Mouse (Mus musculus) cerebellum, adult (tissue): ENCODE measurements around the gene Myo1b.

Experiments
- ATAC-seq: cut with Nextera tagmentation; 2 replicates; pipeline ENCODE4 v1.9.2; 2017; ENCODE audit warnings: mild to moderate bottlenecking, moderate library complexity, mixed read lengths; ENCODE audit not compliant: insufficient number of reproducible peaks, low FRiP score, low TSS enrichment

The Myo1b gene

DNA sequence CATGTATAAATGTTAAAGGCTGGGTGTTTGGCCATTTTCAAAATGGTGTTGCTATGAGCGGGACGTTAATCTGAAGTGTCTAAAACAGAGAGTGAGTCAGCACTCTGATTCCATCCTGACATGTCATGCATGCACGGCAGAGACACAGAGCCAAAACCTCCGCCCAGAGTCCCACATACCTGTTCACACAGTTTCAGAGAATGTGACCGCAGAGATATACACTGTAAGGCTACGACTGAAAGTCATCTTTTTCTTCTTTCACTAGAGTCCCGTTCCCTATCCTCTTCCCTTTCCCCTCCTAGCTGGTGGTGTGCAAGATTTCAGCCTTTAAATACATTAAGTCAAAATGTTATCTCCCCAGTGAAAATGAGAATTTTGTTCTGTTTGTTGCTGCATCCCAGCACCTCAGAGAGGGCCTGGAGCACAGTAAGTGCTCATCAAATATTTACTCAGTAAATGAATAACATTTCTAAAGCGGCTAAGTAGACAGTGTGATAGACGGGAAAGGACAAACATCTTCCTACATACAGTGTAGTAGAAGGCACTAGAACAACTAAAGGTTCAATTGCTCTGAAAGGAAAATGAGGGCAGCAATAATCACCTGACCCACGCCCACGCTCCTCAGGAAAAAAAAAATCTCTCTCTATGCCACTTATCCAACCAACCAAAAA is 59.5 kb downstream of the Myo1b start:
- ATAC-seq: no peak

DNA sequence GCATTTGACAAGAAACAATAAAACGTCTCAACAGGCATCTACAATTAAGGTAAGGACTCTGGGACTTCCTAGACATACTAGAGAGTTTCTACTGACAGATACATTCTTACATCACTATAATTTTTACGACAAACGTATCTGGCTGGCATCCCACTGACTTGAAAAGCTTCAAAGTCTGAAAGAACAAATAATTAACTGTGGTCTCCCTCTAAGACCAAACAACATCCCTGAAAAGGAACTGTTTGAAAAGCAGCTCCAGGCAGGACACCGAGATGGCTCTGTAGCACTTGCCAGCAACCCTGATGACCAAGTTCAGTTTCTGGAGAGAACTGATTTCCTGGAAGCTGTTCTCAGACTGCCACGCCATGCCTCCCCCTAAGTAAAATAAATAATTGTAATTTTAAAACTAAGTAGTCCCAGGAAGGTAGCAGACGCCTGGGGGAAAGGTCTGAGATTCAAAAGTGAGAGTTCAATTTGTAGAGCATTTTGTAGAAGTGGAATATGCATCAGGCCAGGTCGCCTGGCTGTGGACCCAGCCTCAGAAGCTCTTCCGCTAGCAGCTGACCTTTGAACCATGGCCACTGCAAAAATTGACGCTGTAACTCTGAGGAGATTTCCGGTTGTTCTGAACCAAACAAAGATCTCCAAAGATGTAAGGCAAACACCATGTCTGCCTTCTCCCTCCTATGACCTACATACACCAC is 60.2 kb downstream of the Myo1b start:
- no peak for ATAC-seq

GRCm38 (mm10) chr1:51852314-51852713 is 63.6 kb downstream of the Myo1b start:
- no peak for ATAC-seq

- no peak for ATAC-seq
Observed at GRCm38 (mm10) chr1:51849570-51850211, 66.2 kb downstream of the Myo1b start.

GRCm38 (mm10) chr1:51845264-51846036 is 70.4 kb downstream of the Myo1b start:
- no peak for ATAC-seq

GRCm38 (mm10) chr1:51837845-51838623 is 77.8 kb downstream of the Myo1b start:
- ATAC-seq: no peak

DNA sequence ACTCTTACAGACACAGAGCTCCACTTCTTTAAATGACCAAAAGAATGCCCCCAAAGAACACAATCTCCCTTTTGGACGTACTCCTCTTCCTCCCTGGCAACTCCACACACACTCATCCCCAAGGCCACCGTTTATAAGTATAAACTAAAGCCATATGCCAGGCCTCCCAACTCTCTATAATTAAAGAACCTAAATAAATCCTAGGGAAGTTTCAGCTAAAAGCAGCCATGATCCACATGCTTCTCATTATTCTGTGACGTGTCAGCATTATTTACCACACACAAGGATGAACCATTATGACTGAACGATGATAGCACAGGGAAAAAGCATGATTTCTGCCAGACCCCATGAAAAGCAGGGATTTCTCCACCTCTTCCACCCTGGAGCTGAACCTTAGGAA is 78.6 kb downstream of the Myo1b start:
- ATAC-seq: no peak

DNA sequence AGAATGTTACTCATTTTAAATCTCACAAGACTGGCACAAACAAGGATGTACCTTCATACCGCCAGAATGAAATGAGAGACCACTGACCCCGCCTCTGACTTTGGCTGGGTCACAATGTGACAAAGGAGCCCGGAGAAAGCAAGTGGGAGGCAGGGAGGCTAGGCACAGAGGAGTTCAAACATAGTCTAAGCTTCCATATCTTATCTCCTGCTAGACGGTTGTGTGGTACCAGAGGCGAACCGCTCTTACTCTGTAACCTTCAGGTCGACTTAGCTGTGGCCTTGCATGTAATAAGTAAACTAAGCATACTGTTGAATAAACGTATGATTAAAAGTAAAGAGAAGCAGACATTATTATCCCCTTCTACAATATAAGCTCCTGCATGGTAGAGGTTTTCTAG is 80.1 kb downstream of the Myo1b start:
- no peak for ATAC-seq

DNA sequence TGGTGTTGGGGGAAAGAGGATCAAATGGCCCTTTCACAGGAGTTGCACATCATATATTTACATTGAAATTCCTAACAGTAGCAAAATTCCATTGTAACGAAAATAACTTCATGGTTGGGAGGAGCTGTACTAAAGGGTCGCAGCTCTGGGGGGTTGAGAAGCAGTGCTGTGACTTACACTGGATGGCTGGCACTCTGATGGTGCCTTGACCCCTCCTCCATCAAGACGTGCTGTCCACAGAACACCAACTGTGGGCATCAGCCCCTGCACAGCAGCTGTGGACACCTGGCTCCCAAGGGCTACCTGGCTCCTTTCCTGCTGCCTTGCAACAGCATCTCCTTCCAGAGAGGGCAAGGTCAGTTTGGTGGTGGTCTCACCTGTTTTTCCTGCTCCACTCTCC is 81.8 kb downstream of the Myo1b start:
- no peak for ATAC-seq

DNA sequence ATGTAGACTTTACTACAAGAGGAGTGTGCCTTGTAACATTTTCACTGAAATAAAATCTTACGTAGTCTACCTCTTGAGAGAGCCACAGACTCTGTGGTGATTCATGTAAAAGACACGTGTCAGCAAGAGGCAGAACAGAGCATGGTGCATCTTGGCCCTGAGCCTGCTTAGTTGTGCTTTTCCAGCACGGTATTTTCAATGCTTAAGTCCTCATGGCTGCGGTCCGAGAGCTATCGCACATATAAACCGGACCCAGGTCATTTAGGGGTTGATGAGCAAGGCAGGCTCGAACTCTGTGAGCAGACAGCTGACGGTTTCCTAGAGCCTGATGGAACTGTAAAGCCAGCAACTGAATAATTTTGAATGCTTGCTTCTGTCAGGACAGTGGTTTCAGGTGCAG is 86.5 kb downstream of the Myo1b start:
- no peak for ATAC-seq

DNA sequence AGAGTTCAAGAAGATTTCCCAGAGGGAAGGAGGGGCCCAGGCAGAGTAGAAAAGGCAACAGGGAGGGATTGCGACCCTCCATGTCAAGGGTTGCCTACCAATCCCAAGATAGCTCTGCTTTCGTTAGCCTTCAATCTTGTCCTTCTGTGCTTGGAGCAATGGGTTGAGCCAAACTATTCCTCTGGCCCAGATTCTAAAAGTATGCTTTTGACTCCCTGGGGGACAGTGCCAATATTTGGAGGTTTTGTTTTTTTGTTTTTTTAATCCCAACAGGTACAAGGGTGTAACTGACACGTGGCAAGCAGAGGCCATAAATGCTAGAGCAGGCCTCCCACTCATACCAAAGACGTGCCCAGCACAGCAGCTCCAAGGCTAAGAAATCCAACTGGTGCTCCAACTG is 93.3 kb downstream of the Myo1b start:
- no peak for ATAC-seq

GRCm38 (mm10) chr1:51821701-51822495 is 94.0 kb downstream of the Myo1b start:
- ATAC-seq: no peak

GRCm38 (mm10) chr1:51820520-51820919 is 95.4 kb downstream of the Myo1b start:
- no peak for ATAC-seq

- no peak for ATAC-seq
Observed at GRCm38 (mm10) chr1:51820013-51820441, 95.8 kb downstream of the Myo1b start.

GRCm38 (mm10) chr1:51815636-51816035 is 100.2 kb downstream of the Myo1b start:
- ATAC-seq: no peak

GRCm38 (mm10) chr1:51814854-51815630 is 100.8 kb downstream of the Myo1b start:
- ATAC-seq: 0 out of 2 replicates have a peak, but pooled peaks have one; percentile 26

- ATAC-seq: no peak
Observed at GRCm38 (mm10) chr1:51808847-51809246, 107.0 kb downstream of the Myo1b start.

- ATAC-seq: no peak
Observed at GRCm38 (mm10) chr1:51808228-51808627, 107.6 kb downstream of the Myo1b start.
